Mouse (Mus musculus) embryonic facial prominence, embryonic 13.5 days (tissue): Measurements from ENCODE around the gene Tead1. TPM values are rescaled to one million over a fixed set of nuclear protein-coding genes. Genes with fewer than 3 reads are reported as not detected.
A peak's percentile ranks its signal among the peaks of the same experiment; 100 is the strongest.

Experiments used
- ATAC-seq: fragments of 200-750 bp; cut with Nextera tagmentation; 2 replicates; pipeline ENCODE4 v1.8.0; 2017; ENCODE audit warnings: low read depth; ENCODE audit not compliant: insufficient number of reproducible peaks, insufficient read depth, low FRiP score, low TSS enrichment
- H3K27ac ChIP-seq: fragments of 300-500 bp; sonication (generic); 2 replicates; pipeline ENCODE4 v1.5.1; 2015; ENCODE audit warnings: moderate library complexity, mild to moderate bottlenecking, inconsistent platforms
- H3K27me3 ChIP-seq: fragments of 300-500 bp; sonication (generic); 2 replicates; pipeline ENCODE4 v1.6.1; 2015; ENCODE audit warnings: mild to moderate bottlenecking, inconsistent platforms
- H3K36me3 ChIP-seq: fragments of 300-500 bp; sonication (generic); 2 replicates; pipeline ENCODE4 v1.6.1; 2015; ENCODE audit warnings: mild to moderate bottlenecking, inconsistent platforms
- H3K4me1 ChIP-seq: fragments of 300-500 bp; sonication (generic); 2 replicates; pipeline ENCODE4 v1.6.1; 2015; ENCODE audit warnings: inconsistent platforms
- H3K4me2 ChIP-seq: fragments of 300-500 bp; sonication (generic); 2 replicates; pipeline ENCODE4 v1.6.1; 2015; ENCODE audit warnings: moderate library complexity, mild to moderate bottlenecking, inconsistent platforms
- H3K4me3 ChIP-seq: fragments of 300-500 bp; sonication (generic); 2 replicates; pipeline ENCODE4 v1.5.1; 2015; ENCODE audit warnings: mild to moderate bottlenecking, inconsistent platforms
- H3K9ac ChIP-seq: fragments of 300-500 bp; sonication (generic); 2 replicates; pipeline ENCODE4 v1.6.1; 2015; ENCODE audit warnings: mild to moderate bottlenecking, inconsistent platforms
- H3K9me3 ChIP-seq: fragments of 300-500 bp; sonication (generic); 2 replicates; pipeline ENCODE4 v1.6.1; 2016; ENCODE audit warnings: inconsistent platforms
- WGBS: fragments of 180-500 bp; shearing (Covaris S2); methylation state at CpG from one replicate; pipeline ENCODE4 v1.1.7; 2015; ENCODE audit warnings: mixed read lengths; 5-methylcytosine and 5-hydroxymethylcytosine counted together
- polyA plus RNA-seq: library from polyadenylated mRNA; unstranded; fragments of >200 nt; fragmentation: Nextera tagmentation; extraction: Ambion mirVana; gene quantifications from 2 replicates; pipeline ENCODE4 v1.2.1, GENCODE M21; 2015

Tead1 gene
- polyA plus RNA-seq, 1 experiment from 2014 or later = 44.9 TPM

GRCm38 (mm10) chr7:112806718-112807400 lies 127.7 kb downstream of the Tead1 start:
- H3K4me3 ChIP-seq = peak overlapping the region; percentile 29
- H3K36me3 ChIP-seq = no peaks in the 10 kb centered on the region
- H3K27ac ChIP-seq = peak overlapping the region; percentile 84
- WGBS = 28% methylated on average over 2 of the region's 2 CpGs
- peaks cover 55% of the 10 kb centered on the region for H3K4me1 ChIP-seq
- no peaks in the 10 kb centered on the region for H3K27me3 ChIP-seq
- no peak for ATAC-seq
- no peaks in the 10 kb centered on the region for H3K9me3 ChIP-seq
- peak overlapping the region; percentile 54 for H3K4me2 ChIP-seq
- H3K9ac ChIP-seq = no peak overlapping the region

GRCm38 (mm10) chr7:112807401-112807751 lies 128.3 kb downstream of the Tead1 start:
- ATAC-seq = no peak
- Histone ChIP-seq H3K4me1 (peaks cover 50% of the 10 kb centered on the region), H3K4me3 (peak overlapping the region; percentile 29), H3K27me3 (no peaks in the 10 kb centered on the region), H3K36me3 (no peaks in the 10 kb centered on the region), H3K9me3 (no peaks in the 10 kb centered on the region), H3K27ac (peak overlapping the region; percentile 84), H3K9ac (no peak overlapping the region), H3K4me2 (peak overlapping the region; percentile 54)
- WGBS = 2% methylated on average over 6 of the region's 6 CpGs

GRCm38 (mm10) chr7:112810752-112811151 lies 131.6 kb downstream of the Tead1 start:
- no peak for ATAC-seq
- no peaks in the 10 kb centered on the region for H3K36me3 ChIP-seq
- no peaks in the 10 kb centered on the region for H3K27me3 ChIP-seq
- peaks cover 45% of the 10 kb centered on the region for H3K4me1 ChIP-seq
- WGBS = 29% methylated on average over 7 of the region's 7 CpGs
- H3K27ac ChIP-seq = peak overlapping the region; percentile 11; the same call in 1 of the 2 replicates
- H3K9ac ChIP-seq = no peak overlapping the region
- no peak overlapping the region for H3K4me3 ChIP-seq
- no peaks in the 10 kb centered on the region for H3K9me3 ChIP-seq
- no peak overlapping the region for H3K4me2 ChIP-seq

GRCm38 (mm10) chr7:112812037-112812775 lies 133.1 kb downstream of the Tead1 start:
- no peaks in the 10 kb centered on the region for H3K27me3 ChIP-seq
- H3K4me3 ChIP-seq = no peak overlapping the region
- H3K4me2 ChIP-seq = no peak overlapping the region
- 85% methylated on average over 10 of the region's 10 CpGs for WGBS
- no peaks in the 10 kb centered on the region for H3K36me3 ChIP-seq
- H3K4me1 ChIP-seq = peaks cover 30% of the 10 kb centered on the region
- no peaks in the 10 kb centered on the region for H3K9me3 ChIP-seq
- H3K27ac ChIP-seq = no peak overlapping the region
- no peak for ATAC-seq
- H3K9ac ChIP-seq = no peak overlapping the region

- no peak overlapping the region for H3K4me3 ChIP-seq
- WGBS = 86% methylated on average over 7 of the region's 7 CpGs
- no peaks in the 10 kb centered on the region for H3K27me3 ChIP-seq
- no peak overlapping the region for H3K4me2 ChIP-seq
- no peaks in the 10 kb centered on the region for H3K36me3 ChIP-seq
- no peak for ATAC-seq
- H3K9me3 ChIP-seq = no peaks in the 10 kb centered on the region
- H3K27ac ChIP-seq = no peak overlapping the region
- H3K4me1 ChIP-seq = peaks cover 28% of the 10 kb centered on the region
- H3K9ac ChIP-seq = no peak overlapping the region
Measured at GRCm38 (mm10) chr7:112813163-112813562, 134.0 kb downstream of the Tead1 start.

- Histone ChIP-seq H3K27ac (no peak overlapping the region), H3K9me3 (no peaks in the 10 kb centered on the region), H3K27me3 (no peaks in the 10 kb centered on the region), H3K4me3 (no peak overlapping the region), H3K4me2 (no peak overlapping the region), H3K4me1 (peaks cover 27% of the 10 kb centered on the region), H3K9ac (no peak overlapping the region), H3K36me3 (no peaks in the 10 kb centered on the region)
- ATAC-seq = 0 out of 2 replicates have a peak, but pooled peaks have one; percentile 37
- 59% methylated on average over 8 of the region's 8 CpGs for WGBS
Measured at GRCm38 (mm10) chr7:112813731-112814306, 134.7 kb downstream of the Tead1 start.

- no peak overlapping the region for H3K27ac ChIP-seq
- H3K36me3 ChIP-seq = no peaks in the 10 kb centered on the region
- no peaks in the 10 kb centered on the region for H3K9me3 ChIP-seq
- H3K4me1 ChIP-seq = peaks cover 30% of the 10 kb centered on the region
- ATAC-seq = no peak
- H3K9ac ChIP-seq = no peak overlapping the region
- H3K27me3 ChIP-seq = no peaks in the 10 kb centered on the region
- H3K4me3 ChIP-seq = no peak overlapping the region
- H3K4me2 ChIP-seq = no peak overlapping the region
- 65% methylated on average over 5 of the region's 5 CpGs for WGBS
Measured at GRCm38 (mm10) chr7:112816016-112816415, 136.9 kb downstream of the Tead1 start.

GRCm38 (mm10) chr7:112819833-112820232 lies 140.7 kb downstream of the Tead1 start:
- H3K27me3 ChIP-seq = no peaks in the 10 kb centered on the region
- H3K27ac ChIP-seq = no peak overlapping the region

GRCm38 (mm10) chr7:112822879-112823278 lies 143.8 kb downstream of the Tead1 start:
- Histone ChIP-seq H3K4me3 (no peak overlapping the region), H3K27ac (peak overlapping the region; percentile 76), H3K9ac (no peak overlapping the region), H3K4me2 (peak overlapping the region; percentile 48), H3K36me3 (no peaks in the 10 kb centered on the region), H3K27me3 (no peaks in the 10 kb centered on the region), H3K9me3 (no peaks in the 10 kb centered on the region), H3K4me1 (peaks cover 80% of the 10 kb centered on the region)
- no peak for ATAC-seq
- 13% methylated on average over 5 of the region's 5 CpGs for WGBS

More at GRCm38 (mm10) chr7:112819833-112820232, 140.7 kb downstream of the Tead1 start:
- 64% methylated on average over 4 of the region's 4 CpGs for WGBS
- Histone ChIP-seq H3K4me3 (no peak overlapping the region), H3K36me3 (no peaks in the 10 kb centered on the region), H3K9me3 (no peaks in the 10 kb centered on the region), H3K9ac (no peak overlapping the region), H3K4me1 (peaks cover 53% of the 10 kb centered on the region), H3K4me2 (no peak overlapping the region)
- ATAC-seq = no peak

GRCm38 (mm10) chr7:112823621-112824020 lies 144.5 kb downstream of the Tead1 start:
- Histone ChIP-seq H3K27ac (no peak overlapping the region; the same call in 1 of the 2 replicates), H3K27me3 (no peaks in the 10 kb centered on the region), H3K36me3 (no peaks in the 10 kb centered on the region), H3K9me3 (no peaks in the 10 kb centered on the region), H3K9ac (no peak overlapping the region), H3K4me1 (peaks cover 86% of the 10 kb centered on the region), H3K4me2 (peak overlapping the region; percentile 48), H3K4me3 (no peak overlapping the region)
- 4% methylated on average over 5 of the region's 5 CpGs for WGBS
- 0 out of 2 replicates have a peak, but pooled peaks have one; percentile 34 for ATAC-seq

GRCm38 (mm10) chr7:112825339-112825781 lies 146.2 kb downstream of the Tead1 start:
- Histone ChIP-seq H3K9me3 (no peaks in the 10 kb centered on the region), H3K27ac (peak overlapping the region; percentile 92), H3K27me3 (no peaks in the 10 kb centered on the region), H3K36me3 (no peaks in the 10 kb centered on the region), H3K9ac (no peak overlapping the region), H3K4me1 (peaks cover 85% of the 10 kb centered on the region), H3K4me3 (no peak overlapping the region), H3K4me2 (peak overlapping the region; percentile 49)
- no peak for ATAC-seq
- 22% methylated on average over 11 of the region's 11 CpGs for WGBS
